In the genomic region with DNA sequence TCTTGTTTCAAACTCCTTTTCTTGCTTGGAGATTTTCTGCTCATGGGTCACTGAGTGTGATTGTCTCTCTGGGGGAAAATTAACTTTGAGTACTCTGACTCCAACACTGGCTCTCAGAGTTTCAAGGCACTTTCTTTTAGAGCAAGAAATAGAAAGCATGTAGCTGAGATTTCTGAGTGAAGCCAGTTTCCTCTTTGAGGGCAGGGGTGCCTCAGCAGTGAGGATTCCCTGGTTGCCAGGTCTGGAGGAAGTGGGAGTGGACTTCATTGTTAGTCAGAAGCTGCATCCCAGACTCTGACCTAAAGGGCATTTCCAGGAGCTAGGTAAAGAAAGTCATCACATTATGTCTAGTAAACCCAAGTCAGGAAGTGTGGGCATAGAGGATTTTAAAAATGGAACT, we compare ENCODE assay signal across 9 mouse cellular contexts. TPM values are rescaled to one million over a fixed set of nuclear protein-coding genes. Genes with fewer than 3 reads are reported as not detected.
A peak's percentile ranks its signal among the peaks of the same experiment; 100 is the strongest.
DNase-seq lines count a peak whose midpoint lies in the region; ATAC-seq lines count a peak whose summit lies in the region.
"Had no signal": no experiment of that assay in that cellular context is flagged by ENCODE, and none has a peak within 500 bp of the region (broad histone marks: within the 10 kb centered on the region; RNA-seq: fewer than 3 reads in every experiment).

No protein-coding gene starts in this region.

- no peak overlapping the region for H3K9ac ChIP-seq in forebrain, embryonic 11.5 days (ENCODE audit: low read length)
- H3K9ac ChIP-seq in forebrain, embryonic 13.5 days, result no peak overlapping the region
- no peak overlapping the region for H3K9ac ChIP-seq in midbrain, embryonic 16.5 days (ENCODE audit: low read depth, low read length)
- no peak overlapping the region for H3K9ac ChIP-seq in midbrain, embryonic 14.5 days (replicated peaks; ENCODE audit: low read length)
- H3K9ac ChIP-seq in stomach, embryonic 16.5 days (ENCODE audit: low read length), result peak overlapping the region; percentile 23

- H3K4me2 ChIP-seq in forebrain, embryonic 11.5 days (ENCODE audit: low read depth, low read length, severe bottlenecking), result 0 out of 2 replicates have a peak overlapping the region, but pooled peaks have one; percentile 0
- H3K4me2 ChIP-seq in forebrain, embryonic 13.5 days, result no peak overlapping the region
- peak overlapping the region; percentile 23; the same call in 1 of the 2 replicates for H3K4me2 ChIP-seq in midbrain, embryonic 16.5 days (ENCODE audit: low read length)
- no peak overlapping the region for H3K4me2 ChIP-seq in midbrain, embryonic 14.5 days (ENCODE audit: low read length)
- H3K4me2 ChIP-seq in stomach, embryonic 16.5 days (ENCODE audit: low read depth, low read length), result peak overlapping the region; percentile 78

- H3K27ac ChIP-seq in forebrain, embryonic 11.5 days (ENCODE audit: low read depth, low read length), result no peak overlapping the region
- H3K27ac ChIP-seq in forebrain, embryonic 13.5 days, result no peak overlapping the region
- H3K27ac ChIP-seq in midbrain, embryonic 16.5 days (ENCODE audit: low read length), result no peak overlapping the region
- H3K27ac ChIP-seq in midbrain, embryonic 14.5 days (replicated peaks; ENCODE audit: low read depth, low read length), result no peak overlapping the region
- H3K27ac ChIP-seq in stomach, embryonic 16.5 days (ENCODE audit: low read length), result peak overlapping the region; percentile 17; the same call in 1 of the 2 replicates

- no peaks in the 10 kb centered on the region for H3K9me3 ChIP-seq in forebrain, embryonic 11.5 days (ENCODE audit: control insufficient read depth, low read length)
- H3K9me3 ChIP-seq in forebrain, embryonic 13.5 days (replicated peaks), result no peaks in the 10 kb centered on the region
- H3K9me3 ChIP-seq in midbrain, embryonic 16.5 days (replicated peaks; ENCODE audit: control insufficient read depth, low read length, poor library complexity, severe bottlenecking), result no peaks in the 10 kb centered on the region
- H3K9me3 ChIP-seq in midbrain, embryonic 14.5 days (ENCODE audit: control insufficient read depth, low read length), result no peaks in the 10 kb centered on the region
- H3K9me3 ChIP-seq in stomach, embryonic 16.5 days (replicated peaks; ENCODE audit: control insufficient read depth, low read length), result no peaks in the 10 kb centered on the region

- no peak for ATAC-seq in forebrain, embryonic 11.5 days (replicated peaks; ENCODE audit: low FRiP score)
- no peak for ATAC-seq in forebrain, embryonic 13.5 days
- no peak for ATAC-seq in midbrain, embryonic 16.5 days
- ATAC-seq in midbrain, embryonic 14.5 days (ENCODE audit: low FRiP score, low TSS enrichment), result no peak
- ATAC-seq in stomach, embryonic 16.5 days (ENCODE audit: insufficient read depth, low FRiP score), result no peak

- no peak for DNase-seq in forebrain, embryonic 11.5 days (ENCODE audit: low spot score)
- no peak for DNase-seq in midbrain, embryonic 14.5 days
- DNase-seq in kidney, postnatal 14 days, result peak; percentile 58
- no peak for DNase-seq in gastrocnemius, postnatal 4 days (ENCODE audit: low spot score in 2 of 2)
- no peak for DNase-seq in left cerebral cortex, adult 8-10 months (ENCODE audit: low spot score in 2 of 2)

- no peak overlapping the region for H3K4me3 ChIP-seq in forebrain, embryonic 11.5 days (ENCODE audit: low read depth, low read length)
- H3K4me3 ChIP-seq in forebrain, embryonic 13.5 days, result no peak overlapping the region
- H3K4me3 ChIP-seq in midbrain, embryonic 16.5 days (ENCODE audit: low read depth, low read length), result no peak overlapping the region
- H3K4me3 ChIP-seq in midbrain, embryonic 14.5 days (replicated peaks; ENCODE audit: low read depth, low read length), result no peak overlapping the region
- H3K4me3 ChIP-seq in stomach, embryonic 16.5 days (replicated peaks; ENCODE audit: low read length), result peak overlapping the region; percentile 19

- peaks cover 7% of the 10 kb centered on the region; the same call in 1 of the 2 replicates for H3K4me1 ChIP-seq in forebrain, embryonic 11.5 days (replicated peaks; ENCODE audit: control insufficient read depth, insufficient read depth, low read length)
- peaks cover 11% of the 10 kb centered on the region for H3K4me1 ChIP-seq in forebrain, embryonic 13.5 days
- H3K4me1 ChIP-seq in midbrain, embryonic 16.5 days (ENCODE audit: control insufficient read depth, insufficient read depth, low read length), result peaks cover 10% of the 10 kb centered on the region
- no peaks in the 10 kb centered on the region for H3K4me1 ChIP-seq in midbrain, embryonic 14.5 days (ENCODE audit: control insufficient read depth, insufficient read depth, low read length)
- H3K4me1 ChIP-seq in stomach, embryonic 16.5 days (ENCODE audit: control insufficient read depth, insufficient read depth, low read length), result peaks cover 22% of the 10 kb centered on the region

- no peaks in the 10 kb centered on the region for H3K27me3 ChIP-seq in forebrain, embryonic 11.5 days (ENCODE audit: control insufficient read depth, insufficient read depth, low read length)
- peaks cover 3% of the 10 kb centered on the region; the same call in 1 of the 2 replicates for H3K27me3 ChIP-seq in forebrain, embryonic 13.5 days
- no peaks in the 10 kb centered on the region for H3K27me3 ChIP-seq in midbrain, embryonic 16.5 days (ENCODE audit: control insufficient read depth, insufficient read depth, low read depth, low read length)
- no peaks in the 10 kb centered on the region for H3K27me3 ChIP-seq in midbrain, embryonic 14.5 days (ENCODE audit: control insufficient read depth, insufficient read depth, low read length)
- H3K27me3 ChIP-seq in stomach, embryonic 16.5 days (ENCODE audit: control insufficient read depth, insufficient read depth, low read length), result no peaks in the 10 kb centered on the region

- no peaks in the 10 kb centered on the region for H3K36me3 ChIP-seq in forebrain, embryonic 11.5 days (ENCODE audit: control insufficient read depth, insufficient read depth, low read length)
- no peaks in the 10 kb centered on the region for H3K36me3 ChIP-seq in forebrain, embryonic 13.5 days (ENCODE audit: poor library complexity, severe bottlenecking)
- H3K36me3 ChIP-seq in midbrain, embryonic 16.5 days (ENCODE audit: control insufficient read depth, insufficient read depth, low read length), result no peaks in the 10 kb centered on the region
- no peaks in the 10 kb centered on the region for H3K36me3 ChIP-seq in midbrain, embryonic 14.5 days (ENCODE audit: control insufficient read depth, insufficient read depth, low read length)
- no peaks in the 10 kb centered on the region for H3K36me3 ChIP-seq in stomach, embryonic 16.5 days (ENCODE audit: control insufficient read depth, insufficient read depth, low read length)

RNA-seq across cellular contexts. Expression of gene Ppfibp1, which starts 2.3 kb away (rescaled TPM):
- polyA plus RNA-seq in forebrain, embryonic 11.5 days (2014; fragmentation: Nextera tagmentation; extraction: Ambion mirVana), result 35.9 and 38.4 TPM in 2 replicates
- 12.7 and 16.5 TPM in 2 replicates for polyA plus RNA-seq in forebrain, embryonic 13.5 days (2015; fragmentation: Nextera tagmentation; extraction: Ambion mirVana)
- 19.6 and 22.1 TPM in 2 replicates for polyA plus RNA-seq in midbrain, embryonic 16.5 days (2015; fragmentation: Nextera tagmentation; extraction: Ambion mirVana)
- polyA plus RNA-seq in midbrain, embryonic 14.5 days (2014; fragmentation: Nextera tagmentation; extraction: Ambion mirVana), result 9.2 and 13.4 TPM in 2 replicates
- polyA plus RNA-seq in stomach, embryonic 16.5 days (2015; fragmentation: Nextera tagmentation; extraction: Ambion mirVana), result 51.4 and 53.4 TPM in 2 replicates
- 10 to 100 TPM; 72.1 to 73.6 TPM for total RNA-seq in gastrocnemius, postnatal 4 days (2021)
- total RNA-seq in left cerebral cortex, adult 8-10 months (2022), result 10 to 100 TPM; 48.2 to 53.8 (median 52.5) TPM

RNA-seq across cellular contexts. Expression of gene Smco2, which starts 40.7 kb away (rescaled TPM):
- not detected in 2 replicates for polyA plus RNA-seq in forebrain, embryonic 11.5 days (2014; fragmentation: Nextera tagmentation; extraction: Ambion mirVana)
- polyA plus RNA-seq in forebrain, embryonic 13.5 days (2015; fragmentation: Nextera tagmentation; extraction: Ambion mirVana), result not detected in 2 replicates
- not detected in 2 replicates for polyA plus RNA-seq in midbrain, embryonic 16.5 days (2015; fragmentation: Nextera tagmentation; extraction: Ambion mirVana)
- polyA plus RNA-seq in midbrain, embryonic 14.5 days (2014; fragmentation: Nextera tagmentation; extraction: Ambion mirVana), result not detected in 2 replicates
- not detected in 2 replicates for polyA plus RNA-seq in stomach, embryonic 16.5 days (2015; fragmentation: Nextera tagmentation; extraction: Ambion mirVana)
- not detected for total RNA-seq in gastrocnemius, postnatal 4 days (2021)
- total RNA-seq in left cerebral cortex, adult 8-10 months (2022), result under 1 TPM in 1 of 4 experiments, not detected in 3; 0.73 TPM
- total RNA-seq: layer of hippocampus, adult 8-10 months had no signal

Comparison
In these comparisons a context has a peak if more than half of its experiments do, and no peak if none do; other contexts are left out.
1. H3K4me2 ChIP-seq: peak in forebrain, embryonic 11.5 days (single experiment), midbrain, embryonic 16.5 days (single experiment) and stomach, embryonic 16.5 days (single experiment); none in forebrain, embryonic 13.5 days (single experiment) and midbrain, embryonic 14.5 days (single experiment).